Mouse (Mus musculus) layer of hippocampus, postnatal 36 days (tissue): ENCODE results near the gene Cbx8. TPM values are rescaled to one million over a fixed set of nuclear protein-coding genes. Genes with fewer than 3 reads are reported as not detected.

Experiments
- DNase-seq, 2 experiments: peaks; one replicate each; pipeline ENCODE4 v3.0.0; 2022
- total RNA-seq, 2 experiments: library from RNA; stranded (reverse); gene quantifications; 2 replicates each; pipeline ENCODE4 v1.2.3; 2021

Gene Cbx8
- total RNA-seq, 2 experiments from 2014 or later, result 11.2 to 13.6 TPM

GRCm38 (mm10) chr11:119033874-119034558 lies 6.8 kb downstream of the Cbx8 start:
- DNase-seq, result peak; percentile 74 to 80

GRCm38 (mm10) chr11:119026203-119026602 lies 14.6 kb downstream of the Cbx8 start:
- no peak for DNase-seq

GRCm38 (mm10) chr11:119024260-119024659 lies 16.5 kb downstream of the Cbx8 start:
- DNase-seq, result no peak

GRCm38 (mm10) chr11:119023616-119023980 lies 17.2 kb downstream of the Cbx8 start:
- DNase-seq, result no peak

GRCm38 (mm10) chr11:119022895-119023615 lies 17.7 kb downstream of the Cbx8 start, which contains the start of gene Cbx2:
Cbx2 (plus strand) TSS chr11:119022962.
- peak; percentile 83 to 86 for DNase-seq

- DNase-seq, result no peak
Observed at GRCm38 (mm10) chr11:119022068-119022894, 18.5 kb downstream of the Cbx8 start.

- DNase-seq, result no peak
Observed at GRCm38 (mm10) chr11:119021180-119021579, 19.6 kb downstream of the Cbx8 start.

- no peak for DNase-seq
Observed at GRCm38 (mm10) chr11:119017506-119017905, 23.3 kb downstream of the Cbx8 start.

GRCm38 (mm10) chr11:119014455-119014854 lies 26.3 kb downstream of the Cbx8 start:
- DNase-seq, result no peak

- no peak for DNase-seq
Observed at GRCm38 (mm10) chr11:119007461-119008456, 33.0 kb downstream of the Cbx8 start.

- DNase-seq, result no peak
Observed at GRCm38 (mm10) chr11:119006462-119006861, 34.3 kb downstream of the Cbx8 start.

- DNase-seq, result no peak
Observed at GRCm38 (mm10) chr11:119005547-119006275, 35.1 kb downstream of the Cbx8 start.

GRCm38 (mm10) chr11:119001493-119002128 lies 39.2 kb downstream of the Cbx8 start:
- no peak for DNase-seq

- DNase-seq, result no peak
Observed at GRCm38 (mm10) chr11:119000877-119001276, 39.9 kb downstream of the Cbx8 start.

- DNase-seq, result peak in 1 of 2 experiments; percentile 42
Observed at GRCm38 (mm10) chr11:118999361-118999804, 41.4 kb downstream of the Cbx8 start.

GRCm38 (mm10) chr11:118998540-118999265 lies 42.1 kb downstream of the Cbx8 start:
- DNase-seq, result peak; percentile 85

- DNase-seq, result no peak
Observed at GRCm38 (mm10) chr11:118997182-118997581, 43.6 kb downstream of the Cbx8 start.

GRCm38 (mm10) chr11:118995448-118995847 lies 45.3 kb downstream of the Cbx8 start:
- no peak for DNase-seq

- no peak for DNase-seq
Observed at GRCm38 (mm10) chr11:118992781-118993180, 48.0 kb downstream of the Cbx8 start.

- no peak for DNase-seq
Observed at GRCm38 (mm10) chr11:118987999-118988398, 52.8 kb downstream of the Cbx8 start, which contains the start of gene Enpp7. Enpp7 (plus strand) TSS chr11:118988188.
